Mouse (Mus musculus): ENCODE results near the gene Cd80. TPM values are rescaled to one million over a fixed set of nuclear protein-coding genes. Genes with fewer than 3 reads are reported as not detected.

Cd80 gene
- polyA plus RNA-seq, 1 experiment from 2014 or later: 0.51 TPM

GRCm38 (mm10) chr16:38454533-38455254, 667 bp upstream of the Cd80 start:
- Histone ChIP-seq H3K27me3 (ENCODE audit: control insufficient read depth, insufficient read depth, low read length) (no peaks in the 10 kb centered on the region), H3K4me2 (replicated peaks; ENCODE audit: low read depth, low read length) (no peak overlapping the region), H3K4me3 (ENCODE audit: low read length) (no peak overlapping the region), H3K4me1 (ENCODE audit: control insufficient read depth, insufficient read depth, low read length) (peaks cover 9% of the 10 kb centered on the region), H3K9ac (ENCODE audit: low read depth, low read length) (no peak overlapping the region), H3K36me3 (ENCODE audit: control insufficient read depth, insufficient read depth, low read length) (peaks cover 7% of the 10 kb centered on the region), H3K9me3 (ENCODE audit: control insufficient read depth, low read length) (no peaks in the 10 kb centered on the region), H3K27ac (ENCODE audit: low read depth, low read length) (no peak overlapping the region)
- WGBS: 73% methylated on average over 11 of the region's 11 CpGs
- ATAC-seq (ENCODE audit: low FRiP score, low TSS enrichment): no peak

GRCm38 (mm10) chr16:38456812-38457567, 1.6 kb downstream of the Cd80 start:
- H3K4me1 ChIP-seq (ENCODE audit: control insufficient read depth, insufficient read depth, low read length): peaks cover 3% of the 10 kb centered on the region; the same call in 1 of the 2 replicates
- H3K4me2 ChIP-seq (replicated peaks; ENCODE audit: low read depth, low read length): no peak overlapping the region
- no peak overlapping the region for H3K9ac ChIP-seq (ENCODE audit: low read depth, low read length)
- no peaks in the 10 kb centered on the region for H3K27me3 ChIP-seq (ENCODE audit: control insufficient read depth, insufficient read depth, low read length)
- no peak overlapping the region for H3K27ac ChIP-seq (ENCODE audit: low read depth, low read length)
- H3K36me3 ChIP-seq (ENCODE audit: control insufficient read depth, insufficient read depth, low read length): no peaks in the 10 kb centered on the region
- no peak for ATAC-seq (ENCODE audit: low FRiP score, low TSS enrichment)
- H3K9me3 ChIP-seq (ENCODE audit: control insufficient read depth, low read length): no peaks in the 10 kb centered on the region
- 52% methylated on average over 11 of the region's 11 CpGs for WGBS
- no peak overlapping the region for H3K4me3 ChIP-seq (ENCODE audit: low read length)

- no peak for ATAC-seq (ENCODE audit: low FRiP score, low TSS enrichment)
- Histone ChIP-seq H3K4me1 (ENCODE audit: control insufficient read depth, insufficient read depth, low read length) (no peaks in the 10 kb centered on the region), H3K9me3 (ENCODE audit: control insufficient read depth, low read length) (no peaks in the 10 kb centered on the region), H3K4me3 (ENCODE audit: low read length) (no peak overlapping the region), H3K9ac (ENCODE audit: low read depth, low read length) (no peak overlapping the region), H3K36me3 (ENCODE audit: control insufficient read depth, insufficient read depth, low read length) (no peaks in the 10 kb centered on the region), H3K27ac (ENCODE audit: low read depth, low read length) (no peak overlapping the region), H3K27me3 (ENCODE audit: control insufficient read depth, insufficient read depth, low read length) (no peaks in the 10 kb centered on the region), H3K4me2 (replicated peaks; ENCODE audit: low read depth, low read length) (no peak overlapping the region)
- WGBS: 78% methylated on average over 6 of the region's 6 CpGs
Observed at GRCm38 (mm10) chr16:38458600-38459280, 3.4 kb downstream of the Cd80 start.

GRCm38 (mm10) chr16:38459990-38460389, 4.6 kb downstream of the Cd80 start:
- 93% methylated on average over 4 of the region's 4 CpGs for WGBS
- H3K9me3 ChIP-seq (ENCODE audit: control insufficient read depth, low read length): no peaks in the 10 kb centered on the region
- H3K27ac ChIP-seq (ENCODE audit: low read depth, low read length): no peak overlapping the region
- no peak overlapping the region for H3K9ac ChIP-seq (ENCODE audit: low read depth, low read length)
- no peak overlapping the region for H3K4me3 ChIP-seq (ENCODE audit: low read length)
- no peak overlapping the region for H3K4me2 ChIP-seq (replicated peaks; ENCODE audit: low read depth, low read length)
- no peaks in the 10 kb centered on the region for H3K4me1 ChIP-seq (ENCODE audit: control insufficient read depth, insufficient read depth, low read length)
- no peaks in the 10 kb centered on the region for H3K36me3 ChIP-seq (ENCODE audit: control insufficient read depth, insufficient read depth, low read length)
- no peaks in the 10 kb centered on the region for H3K27me3 ChIP-seq (ENCODE audit: control insufficient read depth, insufficient read depth, low read length)
- no peak for ATAC-seq (ENCODE audit: low FRiP score, low TSS enrichment)

GRCm38 (mm10) chr16:38461749-38462148, 6.4 kb downstream of the Cd80 start:
- Histone ChIP-seq H3K4me2 (replicated peaks; ENCODE audit: low read depth, low read length) (no peak overlapping the region), H3K27ac (ENCODE audit: low read depth, low read length) (no peak overlapping the region), H3K9me3 (ENCODE audit: control insufficient read depth, low read length) (no peaks in the 10 kb centered on the region), H3K36me3 (ENCODE audit: control insufficient read depth, insufficient read depth, low read length) (no peaks in the 10 kb centered on the region), H3K9ac (ENCODE audit: low read depth, low read length) (no peak overlapping the region), H3K27me3 (ENCODE audit: control insufficient read depth, insufficient read depth, low read length) (no peaks in the 10 kb centered on the region), H3K4me3 (ENCODE audit: low read length) (no peak overlapping the region), H3K4me1 (ENCODE audit: control insufficient read depth, insufficient read depth, low read length) (no peaks in the 10 kb centered on the region)
- WGBS: 67% methylated on average over 8 of the region's 8 CpGs
- ATAC-seq (ENCODE audit: low FRiP score, low TSS enrichment): no peak

GRCm38 (mm10) chr16:38462161-38462560, 6.8 kb downstream of the Cd80 start:
- H3K4me2 ChIP-seq (replicated peaks; ENCODE audit: low read depth, low read length): no peak overlapping the region
- no peaks in the 10 kb centered on the region for H3K9me3 ChIP-seq (ENCODE audit: control insufficient read depth, low read length)
- ATAC-seq (ENCODE audit: low FRiP score, low TSS enrichment): no peak
- no peak overlapping the region for H3K4me3 ChIP-seq (ENCODE audit: low read length)
- 73% methylated on average over 7 of the region's 7 CpGs for WGBS
- no peaks in the 10 kb centered on the region for H3K4me1 ChIP-seq (ENCODE audit: control insufficient read depth, insufficient read depth, low read length)
- no peak overlapping the region for H3K27ac ChIP-seq (ENCODE audit: low read depth, low read length)
- no peaks in the 10 kb centered on the region for H3K36me3 ChIP-seq (ENCODE audit: control insufficient read depth, insufficient read depth, low read length)
- no peak overlapping the region for H3K9ac ChIP-seq (ENCODE audit: low read depth, low read length)
- no peaks in the 10 kb centered on the region for H3K27me3 ChIP-seq (ENCODE audit: control insufficient read depth, insufficient read depth, low read length)

GRCm38 (mm10) chr16:38463305-38463704, 7.9 kb downstream of the Cd80 start:
- 91% methylated on average over 5 of the region's 5 CpGs for WGBS
- no peak for ATAC-seq (ENCODE audit: low FRiP score, low TSS enrichment)
- H3K4me1 ChIP-seq (ENCODE audit: control insufficient read depth, insufficient read depth, low read length): no peaks in the 10 kb centered on the region
- H3K9ac ChIP-seq (ENCODE audit: low read depth, low read length): no peak overlapping the region
- H3K27me3 ChIP-seq (ENCODE audit: control insufficient read depth, insufficient read depth, low read length): no peaks in the 10 kb centered on the region
- H3K27ac ChIP-seq (ENCODE audit: low read depth, low read length): no peak overlapping the region
- no peak overlapping the region for H3K4me2 ChIP-seq (replicated peaks; ENCODE audit: low read depth, low read length)
- H3K36me3 ChIP-seq (ENCODE audit: control insufficient read depth, insufficient read depth, low read length): no peaks in the 10 kb centered on the region
- no peaks in the 10 kb centered on the region for H3K9me3 ChIP-seq (ENCODE audit: control insufficient read depth, low read length)
- no peak overlapping the region for H3K4me3 ChIP-seq (ENCODE audit: low read length)

- 78% methylated on average over 4 of the region's 4 CpGs for WGBS
- Histone ChIP-seq H3K4me1 (ENCODE audit: control insufficient read depth, insufficient read depth, low read length) (no peaks in the 10 kb centered on the region), H3K9ac (ENCODE audit: low read depth, low read length) (no peak overlapping the region), H3K27me3 (ENCODE audit: control insufficient read depth, insufficient read depth, low read length) (no peaks in the 10 kb centered on the region), H3K9me3 (ENCODE audit: control insufficient read depth, low read length) (no peaks in the 10 kb centered on the region), H3K36me3 (ENCODE audit: control insufficient read depth, insufficient read depth, low read length) (no peaks in the 10 kb centered on the region), H3K4me3 (ENCODE audit: low read length) (no peak overlapping the region), H3K27ac (ENCODE audit: low read depth, low read length) (no peak overlapping the region), H3K4me2 (replicated peaks; ENCODE audit: low read depth, low read length) (no peak overlapping the region)
- no peak for ATAC-seq (ENCODE audit: low FRiP score, low TSS enrichment)
Observed at GRCm38 (mm10) chr16:38466089-38466488, 10.7 kb downstream of the Cd80 start.
